Mouse (Mus musculus) hindbrain, embryonic 14.5 days (tissue): Measurements from ENCODE around the gene Akp3. TPM values are rescaled to one million over a fixed set of nuclear protein-coding genes. Genes with fewer than 3 reads are reported as not detected.

ENCODE experiments used
- ATAC-seq: fragments of 200-750 bp; cut with Nextera tagmentation; 2 replicates; pipeline ENCODE4 v1.8.0; 2017; ENCODE audit warnings: moderate number of reproducible peaks, mild to moderate bottlenecking, moderate TSS enrichment, moderate library complexity; ENCODE audit not compliant: low FRiP score
- DNase-seq: peaks from one replicate; pipeline ENCODE4 v3.0.0-alpha.2; 2015; ENCODE audit warnings: low spot score
- H3K27ac ChIP-seq: fragments of 300-500 bp; sonication (generic); 2 replicates; pipeline ENCODE4 v1.5.1; 2014; ENCODE audit warnings: mild to moderate bottlenecking, moderate library complexity
- H3K27me3 ChIP-seq: fragments of 300-500 bp; sonication (generic); 2 replicates; pipeline ENCODE4 v1.6.1; 2014; ENCODE audit warnings: mild to moderate bottlenecking, low read length, mixed read lengths; ENCODE audit not compliant: control insufficient read depth, insufficient read depth
- H3K36me3 ChIP-seq: fragments of 300-500 bp; sonication (generic); replicated peaks from 2 replicates; pipeline ENCODE4 v1.6.1; 2014; ENCODE audit not compliant: control insufficient read depth, insufficient read depth
- H3K4me1 ChIP-seq: fragments of 300-500 bp; sonication (generic); replicated peaks from 2 replicates; pipeline ENCODE4 v1.6.1; 2014; ENCODE audit warnings: antibody characterized with exemption, low read length, mixed read lengths; ENCODE audit not compliant: control insufficient read depth, insufficient read depth
- H3K4me2 ChIP-seq: fragments of 300-500 bp; sonication (generic); replicated peaks from 2 replicates; pipeline ENCODE4 v1.6.1; 2014; ENCODE audit warnings: mild to moderate bottlenecking, moderate library complexity
- H3K4me3 ChIP-seq: fragments of 300-500 bp; sonication (generic); replicated peaks from 2 replicates; pipeline ENCODE4 v1.5.1; 2014; ENCODE audit warnings: mild to moderate bottlenecking, low read length
- H3K9ac ChIP-seq: fragments of 300-500 bp; sonication (generic); 2 replicates; pipeline ENCODE4 v1.6.1; 2014
- H3K9me3 ChIP-seq: fragments of 300-500 bp; sonication (generic); 2 replicates; pipeline ENCODE4 v1.6.1; 2016; ENCODE audit warnings: low read length; ENCODE audit not compliant: control insufficient read depth
- WGBS: fragments of 180-500 bp; shearing (Covaris S2); extraction: QIAGEN DNeasy Blood & Tissue Kit; methylation state at CpG from one replicate; pipeline ENCODE4 v1.1.7; 2014; 5-methylcytosine and 5-hydroxymethylcytosine counted together
- polyA plus RNA-seq: library from polyadenylated mRNA; unstranded; fragments of >200 nt; fragmentation: Nextera tagmentation; extraction: Ambion mirVana; gene quantifications from 2 replicates; pipeline ENCODE4 v1.2.1, GENCODE M21; 2014

Akp3 gene
- polyA plus RNA-seq, 1 experiment from 2014 or later = not detected

DNA sequence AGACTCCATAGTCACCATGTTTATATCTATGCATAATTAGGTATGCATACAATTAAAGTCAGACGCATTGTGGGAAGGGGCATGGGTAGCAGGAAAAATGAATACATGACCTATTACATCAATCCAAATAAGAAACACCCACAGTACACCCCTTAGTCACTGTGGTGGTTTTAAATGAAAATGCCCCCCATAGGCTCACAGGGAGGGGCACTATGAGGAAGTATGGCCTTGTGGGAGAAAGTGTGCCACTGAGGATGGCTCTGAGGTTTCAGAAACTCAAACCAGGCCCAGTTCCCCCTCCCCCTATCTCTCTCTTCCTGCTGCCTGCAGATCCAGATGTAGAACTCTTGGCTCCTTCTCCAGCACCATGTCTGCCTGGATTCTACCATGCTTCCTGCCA lies 20.8 kb upstream of the Akp3 start:
- Histone ChIP-seq H3K4me3 (no peak overlapping the region), H3K4me2 (no peak overlapping the region), H3K36me3 (no peaks in the 10 kb centered on the region), H3K9me3 (no peaks in the 10 kb centered on the region), H3K27ac (no peak overlapping the region), H3K9ac (no peak overlapping the region), H3K27me3 (0 out of 2 replicates have a peak, but pooled peaks cover 4% of the 10 kb centered on the region), H3K4me1 (no peaks in the 10 kb centered on the region)
- DNase-seq (no peak), ATAC-seq (no peak)
- WGBS = 64% methylated on average over 1 of the region's 1 CpGs

DNA sequence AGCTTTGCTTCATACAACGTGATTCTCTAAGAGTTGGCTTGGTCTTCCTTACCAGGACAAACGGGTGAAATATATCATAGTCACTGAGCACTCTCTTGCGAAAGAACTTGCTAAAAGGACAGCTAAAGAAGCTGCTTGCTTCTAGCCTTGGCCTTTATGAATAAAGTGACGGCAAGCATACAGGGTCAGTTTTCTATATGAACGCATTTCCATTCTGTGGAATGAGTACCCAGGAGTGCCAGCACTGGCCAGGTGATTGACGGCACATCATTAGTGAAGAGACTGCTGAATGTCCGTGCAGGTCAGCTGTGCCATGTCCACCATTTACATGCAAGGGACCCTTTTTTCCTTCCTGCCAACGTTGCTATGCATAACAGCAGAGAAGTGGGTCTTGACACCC lies 18.2 kb upstream of the Akp3 start:
- Histone ChIP-seq H3K36me3 (no peaks in the 10 kb centered on the region), H3K27me3 (no peaks in the 10 kb centered on the region), H3K4me3 (no peak overlapping the region), H3K4me1 (no peaks in the 10 kb centered on the region), H3K9ac (no peak overlapping the region), H3K9me3 (no peaks in the 10 kb centered on the region), H3K4me2 (no peak overlapping the region), H3K27ac (no peak overlapping the region)
- no peak for DNase-seq
- WGBS = 74% methylated on average over 8 of the region's 8 CpGs
- ATAC-seq = no peak

DNA sequence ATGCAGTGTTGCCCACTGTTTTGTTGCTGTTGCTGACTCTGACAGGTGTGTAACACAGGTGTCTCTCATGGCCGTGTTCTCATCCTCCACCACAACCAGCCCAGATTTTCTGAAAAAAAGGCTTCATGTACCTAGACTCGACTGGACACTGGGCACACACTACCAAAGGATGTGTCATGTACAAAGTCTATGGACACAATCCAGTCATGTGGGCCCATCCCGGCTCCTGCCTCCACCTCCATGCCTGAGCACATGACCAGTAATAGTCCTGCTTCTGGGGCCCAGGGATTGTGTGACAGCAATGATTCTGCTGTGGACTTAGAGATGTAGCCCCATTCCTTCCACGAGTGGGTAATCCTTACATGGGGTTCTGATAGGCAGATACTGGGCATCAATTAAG lies 16.2 kb upstream of the Akp3 start:
- ATAC-seq (no peak), DNase-seq (no peak)
- Histone ChIP-seq H3K36me3 (no peaks in the 10 kb centered on the region), H3K9ac (no peak overlapping the region), H3K4me2 (no peak overlapping the region), H3K9me3 (no peaks in the 10 kb centered on the region), H3K4me1 (no peaks in the 10 kb centered on the region), H3K4me3 (no peak overlapping the region), H3K27me3 (no peaks in the 10 kb centered on the region), H3K27ac (no peak overlapping the region)
- WGBS = 88% methylated on average over 4 of the region's 4 CpGs

DNA sequence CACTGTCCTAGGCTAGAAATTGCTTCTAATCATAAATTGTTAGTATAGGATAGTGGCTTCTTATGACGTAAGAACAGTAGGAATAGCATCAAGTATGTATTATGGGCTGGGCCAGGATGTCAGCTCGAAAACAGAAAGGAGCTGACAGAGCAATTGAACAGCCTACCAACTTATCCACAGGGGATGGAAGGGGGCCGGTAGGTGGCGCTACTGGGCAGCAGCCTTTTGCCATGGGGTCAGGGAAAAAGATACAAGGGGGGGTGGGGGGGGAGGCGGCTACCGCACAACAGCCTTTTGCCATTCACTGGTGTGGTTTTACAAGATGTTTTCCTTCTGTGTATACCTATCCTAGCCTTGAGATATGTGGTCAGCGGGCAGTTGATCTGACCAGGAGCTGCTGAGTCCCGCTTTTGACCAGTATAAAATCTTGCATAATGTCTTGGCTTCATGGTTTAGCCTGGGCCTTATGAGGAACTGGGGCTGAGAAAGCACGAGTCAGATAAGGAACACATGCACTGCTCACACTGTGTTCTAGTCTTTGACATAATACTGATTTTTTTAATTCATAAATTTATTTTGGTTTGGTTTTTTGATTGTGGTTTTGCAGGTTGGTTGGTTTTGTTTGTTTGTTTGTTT lies 12.9 kb upstream of the Akp3 start:
- no peaks in the 10 kb centered on the region for H3K27me3 ChIP-seq
- no peaks in the 10 kb centered on the region for H3K4me1 ChIP-seq
- H3K9me3 ChIP-seq = no peaks in the 10 kb centered on the region
- no peak overlapping the region for H3K27ac ChIP-seq
- ATAC-seq = no peak
- no peak overlapping the region for H3K4me3 ChIP-seq
- WGBS = 45% methylated on average over 8 of the region's 9 CpGs
- no peak overlapping the region for H3K9ac ChIP-seq
- no peak for DNase-seq
- no peak overlapping the region for H3K4me2 ChIP-seq
- H3K36me3 ChIP-seq = no peaks in the 10 kb centered on the region

- no peaks in the 10 kb centered on the region for H3K27me3 ChIP-seq
- DNase-seq (no peak), ATAC-seq (no peak)
- no peak overlapping the region for H3K4me3 ChIP-seq
- H3K27ac ChIP-seq = no peak overlapping the region
- WGBS = 95% methylated on average over 1 of the region's 1 CpGs
- no peak overlapping the region for H3K4me2 ChIP-seq
- no peak overlapping the region for H3K9ac ChIP-seq
- no peaks in the 10 kb centered on the region for H3K36me3 ChIP-seq
- no peaks in the 10 kb centered on the region for H3K9me3 ChIP-seq
- H3K4me1 ChIP-seq = no peaks in the 10 kb centered on the region
Observed at GRCm38 (mm10) chr1:87114784-87115183, 10.0 kb upstream of the Akp3 start.

DNA sequence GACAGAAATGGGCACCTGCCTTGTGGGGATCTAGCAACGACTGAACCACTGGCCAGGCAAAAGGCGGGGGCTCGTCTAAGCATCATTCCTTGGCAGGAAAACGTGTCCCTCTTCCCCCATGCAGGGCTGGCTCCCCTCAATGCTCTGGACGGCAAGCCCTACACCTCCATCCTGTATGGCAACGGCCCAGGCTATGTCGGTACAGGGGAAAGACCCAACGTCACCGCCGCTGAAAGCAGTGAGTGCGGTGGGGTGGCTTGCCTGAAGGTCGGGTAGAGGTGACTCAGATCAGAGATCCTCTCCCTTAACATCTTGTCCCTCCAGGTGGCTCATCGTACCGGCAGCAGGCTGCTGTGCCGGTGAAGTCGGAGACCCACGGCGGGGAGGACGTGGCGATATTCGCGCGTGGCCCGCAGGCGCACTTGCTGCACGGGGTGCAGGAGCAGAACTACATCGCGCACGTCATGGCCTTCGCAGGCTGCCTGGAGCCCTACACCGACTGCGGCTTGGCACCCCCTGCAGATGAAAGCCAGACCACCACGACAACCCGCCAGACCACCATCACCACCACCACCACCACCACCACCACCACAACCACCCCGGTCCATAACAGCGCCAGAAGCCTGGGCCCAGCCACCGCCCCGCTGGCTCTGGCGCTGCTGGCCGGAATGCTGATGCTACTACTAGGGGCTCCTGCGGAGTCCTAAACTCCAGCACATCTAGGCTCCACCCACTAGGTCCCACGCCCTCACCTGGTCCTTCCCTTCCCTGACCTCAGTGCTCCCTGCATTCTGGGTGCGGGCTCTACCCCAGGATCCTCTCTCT lies 2.6 kb downstream of the Akp3 start:
- DNase-seq (no peak), ATAC-seq (no peak; the same call in 1 of the 2 replicates)
- Histone ChIP-seq H3K4me3 (peak overlapping the region; percentile 16), H3K4me1 (no peaks in the 10 kb centered on the region), H3K4me2 (peak overlapping the region; percentile 39), H3K9me3 (no peaks in the 10 kb centered on the region), H3K9ac (no peak overlapping the region), H3K36me3 (no peaks in the 10 kb centered on the region), H3K27ac (no peak overlapping the region), H3K27me3 (peaks cover 30% of the 10 kb centered on the region)
- 10% methylated on average over 43 of the region's 43 CpGs for WGBS

DNA sequence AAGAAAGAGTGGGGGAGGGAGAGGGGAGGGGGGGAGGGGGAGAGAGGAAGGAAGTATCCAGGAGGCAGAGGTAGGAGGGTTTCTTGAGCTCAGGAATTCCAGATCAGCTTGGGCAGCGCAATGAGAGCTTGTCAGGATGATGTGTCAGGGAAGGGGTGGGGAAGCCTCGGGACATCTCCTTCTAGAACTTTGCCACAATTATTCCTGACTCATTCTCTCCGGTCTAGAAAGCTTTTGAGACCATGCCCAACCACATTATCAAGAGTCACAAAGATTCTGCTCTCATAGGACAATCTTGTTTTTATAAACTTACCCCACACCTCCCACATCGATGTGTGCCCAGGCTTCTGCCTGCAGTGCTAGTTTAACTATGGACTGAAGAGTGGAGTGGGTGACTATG lies 7.0 kb downstream of the Akp3 start:
- DNase-seq (no peak), ATAC-seq (no peak)
- Histone ChIP-seq H3K36me3 (no peaks in the 10 kb centered on the region), H3K9ac (no peak overlapping the region), H3K4me1 (no peaks in the 10 kb centered on the region), H3K4me3 (no peak overlapping the region), H3K27me3 (peaks cover 23% of the 10 kb centered on the region), H3K4me2 (no peak overlapping the region), H3K9me3 (no peaks in the 10 kb centered on the region), H3K27ac (no peak overlapping the region)
- 92% methylated on average over 4 of the region's 4 CpGs for WGBS

DNA sequence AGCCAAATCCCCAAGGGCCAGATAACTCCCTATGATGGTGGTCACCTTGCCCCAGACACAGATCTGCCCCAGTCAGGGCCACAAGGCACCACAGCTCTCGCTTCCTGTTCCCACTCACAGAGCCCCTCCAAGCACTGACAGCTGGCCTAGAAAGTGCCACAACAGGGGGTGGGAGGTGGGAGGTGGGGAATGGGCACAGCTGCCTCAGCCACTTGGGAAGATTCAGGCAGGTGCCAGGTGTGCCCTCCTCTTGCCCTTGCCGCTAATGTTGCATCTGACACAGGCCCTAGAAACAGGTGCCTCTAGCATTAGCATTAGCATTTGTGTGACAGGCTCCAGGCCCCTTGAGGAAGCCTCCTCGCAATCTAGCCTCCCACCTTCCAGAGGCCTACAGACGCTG lies 16.8 kb downstream of the Akp3 start:
- H3K9ac ChIP-seq = no peak overlapping the region
- no peak overlapping the region for H3K27ac ChIP-seq
- H3K9me3 ChIP-seq = no peaks in the 10 kb centered on the region
- H3K27me3 ChIP-seq = no peaks in the 10 kb centered on the region
- H3K36me3 ChIP-seq = no peaks in the 10 kb centered on the region
- peaks cover 18% of the 10 kb centered on the region; the same call in 1 of the 2 replicates for H3K4me1 ChIP-seq
- 66% methylated on average over 4 of the region's 4 CpGs for WGBS
- no peak overlapping the region for H3K4me3 ChIP-seq
- no peak overlapping the region for H3K4me2 ChIP-seq
- DNase-seq = no peak
- ATAC-seq = no peak

DNA sequence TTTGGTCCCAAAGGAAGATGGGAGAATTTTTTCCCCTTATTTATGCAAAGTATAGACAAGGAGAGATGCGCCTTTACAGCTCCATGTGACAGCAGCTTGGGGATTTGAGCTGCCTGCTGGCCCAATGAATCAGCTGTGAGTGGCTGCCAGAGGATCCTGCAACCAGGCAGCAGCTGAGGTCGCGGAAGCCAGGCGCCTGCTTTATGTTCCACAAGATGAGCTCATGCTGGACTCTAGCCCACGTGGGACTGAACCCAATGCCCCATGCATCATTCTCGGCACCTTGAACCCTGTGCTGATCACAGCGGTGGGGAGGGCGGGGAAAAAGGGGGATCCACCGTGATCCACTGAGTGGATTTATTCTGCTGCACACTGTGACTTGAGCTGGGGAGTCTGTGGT lies 17.7 kb downstream of the Akp3 start:
- no peak overlapping the region for H3K27ac ChIP-seq
- ATAC-seq (peak; percentile 67; the same call in 1 of the 2 replicates), DNase-seq (no peak)
- H3K36me3 ChIP-seq = no peaks in the 10 kb centered on the region
- no peaks in the 10 kb centered on the region for H3K27me3 ChIP-seq
- WGBS = 42% methylated on average over 9 of the region's 9 CpGs
- H3K4me1 ChIP-seq = peaks cover 18% of the 10 kb centered on the region; the same call in 1 of the 2 replicates
- no peak overlapping the region for H3K4me2 ChIP-seq
- H3K9me3 ChIP-seq = no peaks in the 10 kb centered on the region
- H3K4me3 ChIP-seq = no peak overlapping the region
- H3K9ac ChIP-seq = no peak overlapping the region
